Mouse (Mus musculus): ENCODE measurements around the gene Atp5l. TPM values are rescaled to one million over a fixed set of nuclear protein-coding genes. Genes with fewer than 3 reads are reported as not detected.
"Not testable (repeated sequence)": the region's sequence is repeated elsewhere in the genome, so short reads cannot be mapped to it uniquely, and the experiment has no call there.

Gene Atp5l
- 10 to 100 TPM; 18.6 to 73.1 (median 41.7) TPM for total RNA-seq (2018; cell fraction: chromatin; rRNA removed)
- total RNA-seq (2018; cell fraction: cytosol; rRNA removed) = 100 to 1,000 TPM; 373 to 557 (median 450) TPM
- total RNA-seq (2018; cell fraction: nucleus; rRNA removed) = 100 to 1,000 TPM in 10 of 26 experiments, 10 to 100 TPM in 16; 38.5 to 162 (median 89.3) TPM
- polyA plus RNA-seq (2018) = 222 to 622 TPM (median 524 TPM) in 3 replicates

DNA sequence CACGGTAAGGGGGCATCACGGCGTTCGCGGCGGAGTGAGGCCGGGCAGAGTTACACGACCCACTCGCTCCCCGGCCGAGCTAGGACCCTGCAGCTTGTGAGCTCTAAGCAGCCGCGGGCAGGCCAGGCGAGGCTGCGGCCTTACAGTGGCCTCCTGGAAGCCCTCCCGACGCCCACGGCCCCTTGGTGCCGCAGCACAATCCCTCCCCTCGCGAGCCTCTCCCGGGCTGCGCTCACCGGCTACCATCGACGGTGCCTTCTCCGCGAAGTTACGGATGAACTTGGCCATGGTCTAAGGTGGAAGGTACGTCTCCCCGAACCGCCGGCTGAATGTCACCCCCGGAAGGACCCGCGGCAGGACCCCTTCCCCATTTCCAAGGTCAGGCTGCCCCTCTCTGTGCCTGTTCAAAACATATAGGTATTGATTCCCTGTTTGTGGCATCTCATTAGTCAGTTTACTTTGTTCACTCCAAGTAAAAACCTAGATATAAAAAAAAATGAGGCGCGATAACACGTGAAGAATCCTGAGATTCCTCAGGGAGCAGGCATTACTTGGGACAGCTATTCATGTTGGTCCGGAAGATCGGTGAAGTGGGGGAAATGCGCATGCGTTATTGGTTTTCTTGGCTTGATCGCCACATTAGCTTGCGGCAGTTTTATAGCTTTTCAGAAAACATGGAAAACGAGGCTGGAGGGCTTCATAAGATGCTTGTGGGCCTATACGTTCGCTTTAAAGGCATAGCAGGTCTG is at the start of gene Atp5l:
TSS of gene Atp5l (minus strand) at position 369 of the 749 bp plus-strand sequence.
- 0 out of 2 replicates have a peak, but pooled peaks cover under 1% of the 10 kb centered on the region for H3K36me3 ChIP-seq (ENCODE audit: inconsistent target)
- H3K27ac ChIP-seq = peak within 1 kb of the TSS; percentile 92
- peaks cover 51% of the 10 kb centered on the region for H3K79me2 ChIP-seq (ENCODE audit: inconsistent target)
- under 1% methylated on average over 47 of the region's 48 CpGs for WGBS (ENCODE audit: missing documents)
- H3K4me3 ChIP-seq (ENCODE audit: inconsistent target) = peak within 1 kb of the TSS; percentile 81

DNA sequence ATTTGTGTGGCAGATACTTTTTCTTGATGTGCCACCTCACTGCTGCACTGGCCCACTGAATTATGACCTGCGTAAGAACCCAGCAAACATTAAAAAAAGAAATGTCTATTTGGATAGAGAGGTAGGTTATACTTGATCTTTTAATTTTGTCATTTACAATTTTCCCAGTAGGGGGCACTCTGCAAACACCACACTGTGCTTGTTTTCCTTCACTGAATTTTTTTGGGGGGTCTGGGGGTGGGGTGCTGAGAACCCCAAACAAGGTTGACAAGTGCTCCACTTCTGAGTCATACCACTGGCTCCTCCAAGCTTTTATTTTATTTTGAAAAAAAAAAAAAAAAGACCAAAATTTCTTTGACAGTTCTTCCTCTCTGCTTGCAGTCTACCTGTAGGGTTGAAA is 48.9 kb upstream of the Atp5l start:
- H3K27ac ChIP-seq = no peak overlapping the region
- WGBS (ENCODE audit: missing documents) = 33% methylated on average over 1 of the region's 1 CpGs
- H3K79me2 ChIP-seq (ENCODE audit: inconsistent target) = peaks cover 9% of the 10 kb centered on the region
- H3K4me3 ChIP-seq (ENCODE audit: inconsistent target) = no peak overlapping the region
- H3K36me3 ChIP-seq (ENCODE audit: inconsistent target) = no peaks in the 10 kb centered on the region

DNA sequence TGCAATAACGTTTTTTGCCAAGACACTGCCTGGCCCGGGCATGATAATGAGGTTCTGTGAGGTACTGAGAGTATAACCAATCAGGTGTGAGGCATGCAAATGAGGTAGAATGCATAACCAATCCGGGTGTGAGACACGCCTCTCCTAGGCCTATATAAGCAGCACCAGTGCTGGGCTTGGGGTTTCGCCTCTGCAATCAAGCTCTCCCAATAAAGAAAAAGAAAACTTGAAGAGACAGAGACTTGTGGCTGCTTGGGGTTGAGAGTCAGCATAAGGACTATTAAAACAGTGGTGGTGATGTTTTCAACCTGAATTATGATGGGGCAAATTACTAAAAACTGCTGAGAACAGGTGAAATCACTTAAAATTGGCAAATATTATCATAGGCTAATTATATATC is 47.2 kb upstream of the Atp5l start:
- 85% methylated on average over 4 of the region's 5 CpGs for WGBS (ENCODE audit: missing documents)

GRCm38 (mm10) chr9:44966815-44967242 is 46.3 kb upstream of the Atp5l start:
- 28% methylated on average over 3 of the region's 3 CpGs for WGBS (ENCODE audit: missing documents)
- Histone ChIP-seq H3K27ac (no peak overlapping the region), H3K79me2 (ENCODE audit: inconsistent target) (peaks cover 36% of the 10 kb centered on the region), H3K4me3 (ENCODE audit: inconsistent target) (no peak overlapping the region), H3K36me3 (ENCODE audit: inconsistent target) (peaks cover 3% of the 10 kb centered on the region; the same call in 1 of the 2 replicates)

More for the DNA sequence above, 47.2 kb upstream of the Atp5l start:
- peaks cover 26% of the 10 kb centered on the region for H3K79me2 ChIP-seq (ENCODE audit: inconsistent target)
- H3K36me3 ChIP-seq (ENCODE audit: inconsistent target); H3K4me3 ChIP-seq (ENCODE audit: inconsistent target); H3K27ac ChIP-seq: not testable (repeated sequence)

GRCm38 (mm10) chr9:44965833-44966466 is 45.4 kb upstream of the Atp5l start:
- 12% methylated on average over 10 of the region's 10 CpGs for WGBS (ENCODE audit: missing documents)
- H3K27ac ChIP-seq = peak overlapping the region; percentile 22; the same call in 1 of the 2 replicates
- H3K79me2 ChIP-seq (ENCODE audit: inconsistent target) = peaks cover 44% of the 10 kb centered on the region
- H3K36me3 ChIP-seq (ENCODE audit: inconsistent target) = peaks cover 11% of the 10 kb centered on the region
- peak overlapping the region; percentile 100 for H3K4me3 ChIP-seq (ENCODE audit: inconsistent target)

GRCm38 (mm10) chr9:44965126-44965832 is 44.7 kb upstream of the Atp5l start, which contains the start of gene Ube4a:
Gene Ube4a (minus strand): TSS chr9:44965600.
- whole genome bisulfite sequencing (ENCODE audit: missing documents) = 1% methylated on average over 37 of the region's 39 CpGs
- Histone ChIP-seq H3K36me3 (ENCODE audit: inconsistent target) (peaks cover 18% of the 10 kb centered on the region), H3K27ac (peak within 1 kb of the TSS; percentile 67), H3K79me2 (ENCODE audit: inconsistent target) (peaks cover 51% of the 10 kb centered on the region), H3K4me3 (ENCODE audit: inconsistent target) (peak within 1 kb of the TSS; percentile 100)

- Histone ChIP-seq H3K27ac (no peak overlapping the region), H3K79me2 (ENCODE audit: inconsistent target) (no peaks in the 10 kb centered on the region), H3K4me3 (ENCODE audit: inconsistent target) (no peak overlapping the region), H3K36me3 (ENCODE audit: inconsistent target) (peaks cover 87% of the 10 kb centered on the region)
- WGBS (ENCODE audit: missing documents) = 93% methylated on average over 3 of the region's 3 CpGs
These were observed 33.9 kb upstream of the Atp5l start for GRCm38 (mm10) chr9:44954432-44954831.

DNA sequence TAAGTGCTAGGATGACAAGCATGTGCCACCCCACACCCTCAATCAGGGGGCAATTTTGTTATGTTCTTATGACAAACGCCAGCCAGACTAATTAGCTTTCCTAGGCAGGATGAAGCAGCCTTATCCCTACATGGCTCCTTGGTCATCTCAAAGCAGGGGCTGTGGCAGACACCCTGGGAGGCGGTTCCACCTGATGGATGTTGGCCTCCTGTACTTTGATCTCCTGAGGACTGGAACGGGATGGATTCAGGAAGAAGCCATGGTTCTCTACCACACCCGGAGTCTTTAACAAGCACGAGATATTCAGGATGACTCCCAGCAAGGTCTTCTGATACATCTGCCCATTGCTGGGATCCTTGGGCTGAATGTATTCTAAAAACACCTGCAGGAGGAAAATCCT is 27.3 kb upstream of the Atp5l start:
- 97% methylated on average over 5 of the region's 5 CpGs for WGBS (ENCODE audit: missing documents)
- H3K36me3 ChIP-seq (ENCODE audit: inconsistent target) = peaks cover 89% of the 10 kb centered on the region

GRCm38 (mm10) chr9:44946185-44946695 is 25.7 kb upstream of the Atp5l start:
- no peak overlapping the region for H3K27ac ChIP-seq
- peaks cover 89% of the 10 kb centered on the region for H3K36me3 ChIP-seq (ENCODE audit: inconsistent target)
- H3K79me2 ChIP-seq (ENCODE audit: inconsistent target) = no peaks in the 10 kb centered on the region
- WGBS (ENCODE audit: missing documents) = 94% methylated on average over 7 of the region's 7 CpGs
- no peak overlapping the region for H3K4me3 ChIP-seq (ENCODE audit: inconsistent target)

More for the DNA sequence above, 27.3 kb upstream of the Atp5l start:
- no peak overlapping the region for H3K27ac ChIP-seq
- no peaks in the 10 kb centered on the region for H3K79me2 ChIP-seq (ENCODE audit: inconsistent target)
- H3K4me3 ChIP-seq (ENCODE audit: inconsistent target) = no peak overlapping the region

- no peaks in the 10 kb centered on the region for H3K79me2 ChIP-seq (ENCODE audit: inconsistent target)
- WGBS (ENCODE audit: missing documents) = 100% methylated on average over 4 of the region's 4 CpGs
These were observed 21.9 kb upstream of the Atp5l start for GRCm38 (mm10) chr9:44942421-44942820.

DNA sequence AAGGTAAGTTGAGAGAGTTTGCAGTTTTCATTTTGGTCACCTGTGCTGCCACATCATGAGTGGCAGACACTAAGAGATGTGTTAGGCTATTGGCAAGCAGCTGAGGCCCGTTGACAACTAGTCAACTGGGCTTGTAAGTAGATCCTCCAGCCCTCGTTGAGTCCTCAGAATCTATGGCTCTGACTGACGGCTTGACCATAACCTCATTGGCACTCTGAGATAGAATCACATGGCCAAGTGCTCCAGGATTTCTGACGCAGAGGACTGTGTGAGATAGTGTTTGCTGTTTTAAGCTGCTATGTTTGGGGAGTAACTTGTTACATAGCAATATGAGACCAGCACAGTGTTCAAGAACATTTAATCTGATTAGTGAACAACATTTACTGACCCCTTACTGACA is 21.2 kb upstream of the Atp5l start:
- Histone ChIP-seq H3K79me2 (ENCODE audit: inconsistent target) (no peaks in the 10 kb centered on the region), H3K4me3 (ENCODE audit: inconsistent target) (no peak overlapping the region), H3K36me3 (ENCODE audit: inconsistent target) (peaks cover 85% of the 10 kb centered on the region), H3K27ac (no peak overlapping the region)
- WGBS (ENCODE audit: missing documents) = 93% methylated on average over 4 of the region's 4 CpGs

More at GRCm38 (mm10) chr9:44942421-44942820, 21.9 kb upstream of the Atp5l start:
- Histone ChIP-seq H3K4me3 (ENCODE audit: inconsistent target) (no peak overlapping the region), H3K27ac (no peak overlapping the region), H3K36me3 (ENCODE audit: inconsistent target) (peaks cover 86% of the 10 kb centered on the region)

DNA sequence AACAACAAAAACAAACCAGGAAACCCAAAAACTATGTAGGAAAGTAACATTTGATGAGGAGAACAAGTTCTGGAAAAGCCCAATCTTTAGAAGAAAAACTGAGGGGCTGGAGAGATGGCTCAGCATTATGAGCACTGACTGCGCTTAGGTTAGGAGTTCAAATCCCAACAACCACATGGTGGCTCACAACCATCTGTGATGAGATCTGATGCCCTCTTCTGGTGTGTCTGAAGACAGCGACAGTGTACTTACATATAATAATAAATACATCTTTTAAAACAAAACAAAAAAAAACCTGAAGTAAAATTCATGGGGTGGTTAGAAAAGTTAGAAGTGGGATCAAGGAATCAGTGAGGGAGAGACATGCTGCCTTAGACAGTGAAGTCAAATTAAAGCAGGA is 1.0 kb upstream of the Atp5l start:
- Histone ChIP-seq H3K79me2 (ENCODE audit: inconsistent target) (peaks cover 41% of the 10 kb centered on the region), H3K36me3 (ENCODE audit: inconsistent target) (0 out of 2 replicates have a peak, but pooled peaks cover 9% of the 10 kb centered on the region), H3K27ac (peak overlapping the region; percentile 92), H3K4me3 (ENCODE audit: inconsistent target) (peak overlapping the region; percentile 81)
- WGBS (ENCODE audit: missing documents) = 80% methylated on average over 1 of the region's 2 CpGs

GRCm38 (mm10) chr9:44921123-44921468 is 554 bp upstream of the Atp5l start:
- H3K4me3 ChIP-seq (ENCODE audit: inconsistent target) = peak overlapping the region; percentile 81
- H3K27ac ChIP-seq = peak overlapping the region; percentile 92
- 1% methylated on average over 8 of the region's 8 CpGs for WGBS (ENCODE audit: missing documents)
- H3K36me3 ChIP-seq (ENCODE audit: inconsistent target) = 0 out of 2 replicates have a peak, but pooled peaks cover 6% of the 10 kb centered on the region
- peaks cover 45% of the 10 kb centered on the region for H3K79me2 ChIP-seq (ENCODE audit: inconsistent target)

GRCm38 (mm10) chr9:44919606-44920005 is 936 bp downstream of the Atp5l start:
- WGBS (ENCODE audit: missing documents) = 46% methylated on average over 2 of the region's 2 CpGs

More at GRCm38 (mm10) chr9:44919606-44920005, 936 bp downstream of the Atp5l start:
- H3K4me3 ChIP-seq (ENCODE audit: inconsistent target) = peak overlapping the region; percentile 81
- peaks cover 60% of the 10 kb centered on the region for H3K79me2 ChIP-seq (ENCODE audit: inconsistent target)
- H3K36me3 ChIP-seq (ENCODE audit: inconsistent target) = no peaks in the 10 kb centered on the region
- no peak overlapping the region; the same call in 1 of the 2 replicates for H3K27ac ChIP-seq
